Mouse (Mus musculus): ENCODE results near the gene Cnr2. TPM values are rescaled to one million over a fixed set of nuclear protein-coding genes. Genes with fewer than 3 reads are reported as not detected.
"Not testable (repeated sequence)": the region's sequence is repeated elsewhere in the genome, so short reads cannot be mapped to it uniquely, and the experiment has no call there.

Gene Cnr2
- polyA plus RNA-seq, 1 experiment from 2014 or later: 0.08 TPM

DNA sequence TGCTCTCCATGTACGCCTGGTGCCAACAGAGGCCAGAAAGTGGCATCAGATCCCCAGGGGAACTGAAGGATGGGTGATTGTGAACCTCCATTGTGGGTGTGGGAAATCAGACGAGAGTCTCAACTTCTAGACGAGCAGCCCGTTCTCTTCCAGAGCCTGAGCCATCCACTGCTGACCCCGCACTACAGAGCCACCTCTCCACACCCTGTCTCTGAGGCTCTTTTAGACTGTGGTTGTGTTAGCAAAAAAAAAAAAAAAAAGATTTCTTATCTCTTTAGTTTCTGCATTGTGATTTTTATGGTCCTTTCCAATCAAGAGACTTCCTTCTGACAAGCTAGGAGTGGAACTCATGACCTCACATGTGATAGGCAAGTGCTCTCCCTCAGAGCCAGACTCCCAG is 34.2 kb downstream of the Cnr2 start:
- Histone ChIP-seq H3K27me3 (no peaks in the 10 kb centered on the region), H3K4me2 (replicated peaks) (no peak overlapping the region), H3K36me3 (peaks cover 25% of the 10 kb centered on the region), H3K4me1 (no peaks in the 10 kb centered on the region; the same call in 1 of the 2 replicates), H3K27ac (replicated peaks) (no peak overlapping the region), H3K9ac (replicated peaks) (no peak overlapping the region), H3K9me3 (no peaks in the 10 kb centered on the region), H3K4me3 (no peak overlapping the region)
- WGBS: 85% methylated on average over 5 of the region's 5 CpGs
- ATAC-seq (replicated peaks): no peak

- peaks cover 25% of the 10 kb centered on the region for H3K36me3 ChIP-seq
- ATAC-seq (replicated peaks): no peak
These were observed 34.6 kb downstream of the Cnr2 start for GRCm38 (mm10) chr4:135929828-135930227.

GRCm38 (mm10) chr4:135930239-135930638 is 35.0 kb downstream of the Cnr2 start:
- WGBS: 96% methylated on average over 8 of the region's 8 CpGs
- ATAC-seq (replicated peaks): no peak
- Histone ChIP-seq H3K27me3 (no peaks in the 10 kb centered on the region), H3K27ac (replicated peaks) (no peak overlapping the region), H3K4me2 (replicated peaks) (no peak overlapping the region), H3K4me1 (no peaks in the 10 kb centered on the region; the same call in 1 of the 2 replicates), H3K36me3 (peaks cover 25% of the 10 kb centered on the region), H3K4me3 (no peak overlapping the region), H3K9me3 (no peaks in the 10 kb centered on the region), H3K9ac (replicated peaks) (no peak overlapping the region)

More at GRCm38 (mm10) chr4:135929828-135930227, 34.6 kb downstream of the Cnr2 start:
- Histone ChIP-seq H3K9ac (replicated peaks) (no peak overlapping the region), H3K4me2 (replicated peaks) (no peak overlapping the region), H3K27ac (replicated peaks) (no peak overlapping the region), H3K4me1 (no peaks in the 10 kb centered on the region; the same call in 1 of the 2 replicates), H3K4me3 (no peak overlapping the region), H3K27me3 (no peaks in the 10 kb centered on the region), H3K9me3 (no peaks in the 10 kb centered on the region)
- 93% methylated on average over 9 of the region's 9 CpGs for WGBS

DNA sequence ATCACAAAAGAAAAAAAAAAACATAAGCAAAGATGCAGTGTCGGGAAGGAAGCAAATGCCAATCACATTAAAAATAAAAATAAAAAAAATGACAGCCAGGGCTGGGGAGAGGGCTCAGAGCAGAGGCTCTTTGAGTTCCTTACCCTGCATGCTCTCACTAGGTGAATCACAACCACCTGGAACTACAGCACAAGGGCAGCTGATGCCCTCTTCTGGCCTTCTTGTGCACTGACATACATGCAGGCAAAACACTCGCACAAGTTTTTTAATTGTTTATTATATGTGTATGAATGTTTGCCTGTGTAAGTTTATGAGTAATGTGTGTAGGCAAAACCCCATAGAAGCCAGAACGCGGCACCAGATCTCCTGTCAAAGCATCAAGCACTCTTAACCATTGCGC is 36.6 kb downstream of the Cnr2 start:
- no peak overlapping the region for H3K4me2 ChIP-seq (replicated peaks)
- no peaks in the 10 kb centered on the region for H3K27me3 ChIP-seq
- no peak overlapping the region for H3K9ac ChIP-seq (replicated peaks)
- peaks cover 19% of the 10 kb centered on the region for H3K36me3 ChIP-seq
- no peak overlapping the region for H3K4me3 ChIP-seq
- no peaks in the 10 kb centered on the region for H3K9me3 ChIP-seq
- 69% methylated on average over 5 of the region's 5 CpGs for WGBS
- ATAC-seq (replicated peaks): no peak
- H3K4me1 ChIP-seq: no peaks in the 10 kb centered on the region
- H3K27ac ChIP-seq (replicated peaks): no peak overlapping the region

DNA sequence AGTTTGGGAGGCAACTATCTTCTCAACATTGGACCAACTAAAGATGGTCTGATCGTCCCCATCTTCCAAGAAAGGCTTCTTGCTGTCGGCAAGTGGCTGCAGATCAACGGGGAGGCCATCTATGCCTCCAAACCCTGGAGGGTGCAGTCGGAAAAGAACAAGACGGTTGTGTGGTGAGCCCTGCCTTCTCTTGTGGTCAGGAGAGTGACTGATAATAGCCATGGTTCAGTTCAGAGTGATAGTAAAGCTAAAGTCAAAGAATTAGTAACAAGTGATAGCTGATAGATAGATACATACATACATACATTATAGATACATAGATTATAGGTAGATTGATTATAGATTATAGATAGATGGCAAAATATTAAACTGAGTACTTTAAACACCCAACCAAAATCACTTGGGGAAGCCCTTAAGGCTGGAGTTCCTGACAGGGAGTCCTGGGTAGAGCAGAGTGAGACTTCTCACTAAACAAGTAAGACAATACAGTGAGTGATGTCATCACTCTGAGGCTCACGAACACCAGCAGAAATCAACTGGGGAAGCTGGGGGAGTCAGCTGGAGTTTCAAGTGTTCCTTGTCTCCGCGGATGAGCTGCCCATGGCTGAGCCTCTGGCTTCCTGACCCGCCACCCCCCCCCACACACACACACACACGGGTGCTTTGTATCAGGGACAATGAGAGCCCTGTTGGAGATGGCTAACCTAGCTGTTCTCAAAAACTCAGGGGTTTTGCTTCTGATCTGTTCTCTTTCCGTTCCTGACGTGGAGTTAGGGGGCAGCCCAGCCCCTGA is 39.7 kb downstream of the Cnr2 start:
- ATAC-seq (replicated peaks): no peak
- Histone ChIP-seq H3K4me1 (no peaks in the 10 kb centered on the region), H3K4me3 (no peak overlapping the region), H3K27ac (replicated peaks) (no peak overlapping the region), H3K27me3 (no peaks in the 10 kb centered on the region), H3K36me3 (peaks cover 23% of the 10 kb centered on the region), H3K4me2 (replicated peaks) (no peak overlapping the region), H3K9ac (replicated peaks) (no peak overlapping the region), H3K9me3 (no peaks in the 10 kb centered on the region)
- 47% methylated on average over 12 of the region's 12 CpGs for WGBS

- no peak overlapping the region for H3K4me2 ChIP-seq (replicated peaks)
- H3K9ac ChIP-seq (replicated peaks): no peak overlapping the region
- H3K36me3 ChIP-seq: peaks cover 23% of the 10 kb centered on the region
- 66% methylated on average over 5 of the region's 5 CpGs for WGBS
- H3K4me1 ChIP-seq: no peaks in the 10 kb centered on the region
- no peak overlapping the region for H3K4me3 ChIP-seq
- no peaks in the 10 kb centered on the region for H3K27me3 ChIP-seq
- H3K27ac ChIP-seq (replicated peaks): no peak overlapping the region
- H3K9me3 ChIP-seq: no peaks in the 10 kb centered on the region
- no peak for ATAC-seq (replicated peaks)
These were observed 40.3 kb downstream of the Cnr2 start for GRCm38 (mm10) chr4:135935502-135935901.

GRCm38 (mm10) chr4:135938858-135939257 is 43.7 kb downstream of the Cnr2 start:
- Histone ChIP-seq H3K4me1 (no peaks in the 10 kb centered on the region), H3K4me2 (replicated peaks) (no peak overlapping the region), H3K27ac (replicated peaks) (no peak overlapping the region), H3K36me3 (peaks cover 17% of the 10 kb centered on the region), H3K9ac (replicated peaks) (no peak overlapping the region), H3K4me3 (no peak overlapping the region), H3K9me3 (no peaks in the 10 kb centered on the region), H3K27me3 (no peaks in the 10 kb centered on the region)
- no peak for ATAC-seq (replicated peaks)
- 81% methylated on average over 7 of the region's 7 CpGs for WGBS

GRCm38 (mm10) chr4:135941026-135941425 is 45.8 kb downstream of the Cnr2 start:
- H3K4me3 ChIP-seq; H3K9me3 ChIP-seq; H3K9ac ChIP-seq (replicated peaks); H3K27ac ChIP-seq (replicated peaks); ATAC-seq (replicated peaks); H3K27me3 ChIP-seq; H3K4me2 ChIP-seq (replicated peaks); H3K4me1 ChIP-seq: not testable (repeated sequence)
- WGBS: 83% methylated on average over 8 of the region's 8 CpGs
- H3K36me3 ChIP-seq: peaks cover 12% of the 10 kb centered on the region; the same call in 1 of the 2 replicates

- ATAC-seq (replicated peaks): no peak
- Histone ChIP-seq H3K4me3 (no peak overlapping the region), H3K9me3 (no peaks in the 10 kb centered on the region), H3K27me3 (no peaks in the 10 kb centered on the region), H3K4me1 (peaks cover 8% of the 10 kb centered on the region), H3K36me3 (peaks cover 12% of the 10 kb centered on the region; the same call in 1 of the 2 replicates), H3K9ac (replicated peaks) (no peak overlapping the region), H3K4me2 (replicated peaks) (no peak overlapping the region), H3K27ac (replicated peaks) (no peak overlapping the region)
- WGBS: 91% methylated on average over 6 of the region's 6 CpGs
These were observed 47.0 kb downstream of the Cnr2 start for GRCm38 (mm10) chr4:135942193-135942592.

DNA sequence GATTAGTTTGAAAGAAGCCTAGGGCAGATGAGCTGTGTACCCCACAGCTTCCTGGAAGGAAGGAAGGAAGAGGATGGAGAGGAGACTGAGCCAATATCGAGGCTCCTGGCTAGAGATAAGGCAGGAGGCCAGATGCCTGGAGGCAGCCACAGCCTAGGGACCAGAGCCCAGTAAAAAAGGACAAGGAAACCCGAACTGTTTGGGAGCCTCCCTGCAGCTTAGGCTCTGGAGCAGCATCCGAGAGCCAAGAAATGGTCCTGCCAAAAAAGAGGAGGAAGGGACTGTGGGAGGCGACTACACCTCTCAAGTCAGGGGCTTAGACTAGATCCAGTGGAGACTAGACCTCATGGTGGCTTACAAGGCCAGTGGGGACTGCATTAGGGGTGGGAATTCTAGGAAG is 48.2 kb downstream of the Cnr2 start:
- H3K9me3 ChIP-seq: no peaks in the 10 kb centered on the region
- 52% methylated on average over 4 of the region's 4 CpGs for WGBS
- H3K4me1 ChIP-seq: peaks cover 19% of the 10 kb centered on the region
- no peak overlapping the region for H3K27ac ChIP-seq (replicated peaks)
- no peaks in the 10 kb centered on the region for H3K27me3 ChIP-seq
- ATAC-seq (replicated peaks): no peak
- no peak overlapping the region for H3K4me3 ChIP-seq
- H3K36me3 ChIP-seq: peaks cover 12% of the 10 kb centered on the region; the same call in 1 of the 2 replicates
- no peak overlapping the region for H3K4me2 ChIP-seq (replicated peaks)
- H3K9ac ChIP-seq (replicated peaks): 0 out of 2 replicates have a peak overlapping the region, but pooled peaks have one; percentile 6

- no peaks in the 10 kb centered on the region for H3K9me3 ChIP-seq
- H3K27me3 ChIP-seq: no peaks in the 10 kb centered on the region
- peak overlapping the region; percentile 64 for H3K9ac ChIP-seq (replicated peaks)
- H3K4me2 ChIP-seq (replicated peaks): peak overlapping the region; percentile 85
- H3K4me3 ChIP-seq: peak overlapping the region; percentile 54
- peak; percentile 41 for ATAC-seq (replicated peaks)
- WGBS: 71% methylated on average over 10 of the region's 10 CpGs
- peaks cover 19% of the 10 kb centered on the region for H3K4me1 ChIP-seq
- H3K27ac ChIP-seq (replicated peaks): peak overlapping the region; percentile 79
- peaks cover 4% of the 10 kb centered on the region; the same call in 1 of the 2 replicates for H3K36me3 ChIP-seq
These were observed 50.5 kb downstream of the Cnr2 start for GRCm38 (mm10) chr4:135945706-135946105.

DNA sequence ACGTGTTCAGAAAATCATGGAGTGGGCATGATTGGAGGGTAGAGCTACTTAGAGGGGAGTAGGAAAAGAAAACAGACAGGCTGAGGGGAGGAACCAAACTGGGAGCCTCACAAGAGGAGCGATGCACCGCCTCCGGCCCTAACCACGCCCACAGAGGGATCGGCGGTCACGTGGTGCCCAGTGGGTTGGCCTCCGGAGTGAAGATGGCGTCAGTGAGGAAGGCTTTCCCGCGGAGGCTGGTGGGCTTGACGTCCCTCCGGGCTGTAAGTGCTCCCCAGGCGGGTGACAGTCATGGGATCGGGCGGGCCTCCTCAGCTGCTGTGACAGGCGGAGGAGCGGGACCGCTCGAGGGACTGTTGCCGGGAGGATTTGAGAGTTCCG is 51.1 kb downstream of the Cnr2 start, which contains the start of gene Hmgcl:
Gene Hmgcl (plus strand): TSS at position 171 of the 381 bp plus-strand sequence.
- peak within 1 kb of the TSS; percentile 85 for H3K4me2 ChIP-seq (replicated peaks)
- H3K4me1 ChIP-seq: peaks cover 19% of the 10 kb centered on the region
- H3K4me3 ChIP-seq: peak within 1 kb of the TSS; percentile 54
- peak within 1 kb of the TSS; percentile 64 for H3K9ac ChIP-seq (replicated peaks)
- H3K9me3 ChIP-seq: no peaks in the 10 kb centered on the region
- ATAC-seq (replicated peaks): peak; percentile 95
- under 1% methylated on average over 23 of the region's 23 CpGs for WGBS
- H3K27ac ChIP-seq (replicated peaks): peak within 1 kb of the TSS; percentile 79
- H3K27me3 ChIP-seq: no peaks in the 10 kb centered on the region
- H3K36me3 ChIP-seq: peaks cover 5% of the 10 kb centered on the region

All from forebrain, embryonic 15.5 days (tissue).